Mouse (Mus musculus): ENCODE measurements around the gene Nipsnap2.
"Not testable (repeated sequence)": the region's sequence is repeated elsewhere in the genome, so short reads cannot be mapped to it uniquely, and the experiment has no call there.

Nipsnap2 gene

DNA sequence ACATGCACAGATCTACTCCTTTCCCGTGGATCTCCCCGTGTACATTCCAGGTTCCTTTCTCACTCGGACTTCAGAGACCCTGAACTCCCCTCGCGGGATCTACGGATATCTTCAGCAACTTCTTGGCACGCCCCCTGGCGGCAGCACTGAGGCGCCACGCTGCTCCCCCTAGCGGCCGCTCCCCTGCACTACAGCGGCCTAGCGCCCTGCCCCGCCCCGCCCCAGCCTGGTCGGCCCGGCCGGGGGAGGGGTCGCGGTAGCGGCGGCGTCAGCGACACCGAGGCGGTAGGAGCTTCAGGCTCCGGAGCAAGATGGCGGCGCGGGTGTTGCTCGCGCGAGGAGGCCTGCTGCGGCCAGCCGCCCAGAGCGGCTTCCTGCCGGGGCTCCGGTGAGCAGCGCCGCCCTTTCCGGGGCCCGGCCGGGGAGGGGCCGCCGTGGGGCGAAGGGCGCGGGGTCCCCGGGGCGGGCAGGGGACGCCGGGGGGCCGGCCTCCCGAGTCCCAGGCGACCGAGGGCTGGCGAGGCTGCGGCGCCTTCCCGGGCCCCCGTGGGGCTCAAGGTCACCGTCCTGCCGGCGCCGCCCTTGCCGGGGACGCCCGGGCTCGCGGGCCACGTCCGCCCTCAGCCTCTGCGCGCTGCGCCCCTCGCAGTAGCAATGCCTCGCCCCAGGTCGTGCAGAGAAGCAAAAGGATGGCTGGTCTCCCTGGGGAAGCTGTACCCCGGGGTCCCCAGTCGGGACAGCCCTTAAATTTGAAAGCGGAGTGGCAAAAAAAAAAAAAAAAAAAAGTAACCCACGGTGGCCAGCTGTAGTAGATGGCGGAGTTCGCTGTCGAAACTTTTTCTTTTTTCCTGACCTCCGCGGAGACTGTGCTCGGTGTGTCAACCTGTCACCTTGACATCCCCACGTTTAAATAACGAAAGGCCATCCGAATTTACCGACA lies at the start of gene Nipsnap2:
Gene Nipsnap2, plus strand, starts transcription at position 230 of the 940 bp plus-strand sequence.
- DNase-seq (ENCODE audit: low read depth, low spot score) = peak; percentile 72

DNA sequence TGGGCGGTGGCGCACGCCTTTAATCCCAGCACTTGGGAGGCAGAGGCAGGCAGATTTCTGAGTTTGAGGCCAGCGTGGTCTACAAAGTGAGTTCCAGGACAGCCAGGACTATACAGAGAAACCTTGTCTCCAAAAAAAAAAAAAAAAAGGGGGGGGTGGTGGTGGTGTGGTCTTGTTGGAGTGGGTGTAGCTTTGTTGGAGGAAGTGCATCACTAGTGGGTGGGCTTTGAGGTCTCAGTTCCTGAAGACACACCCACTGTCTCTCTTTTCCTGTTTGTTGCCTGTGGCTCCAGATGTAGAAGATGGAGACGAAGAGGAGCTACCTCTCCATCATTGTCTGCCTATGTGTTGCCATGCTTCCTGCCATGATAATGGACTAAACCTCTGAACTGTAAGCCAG lies 39.7 kb upstream of the Nipsnap2 start:
- DNase-seq (ENCODE audit: low read depth, low spot score) = not testable (repeated sequence)

DNA sequence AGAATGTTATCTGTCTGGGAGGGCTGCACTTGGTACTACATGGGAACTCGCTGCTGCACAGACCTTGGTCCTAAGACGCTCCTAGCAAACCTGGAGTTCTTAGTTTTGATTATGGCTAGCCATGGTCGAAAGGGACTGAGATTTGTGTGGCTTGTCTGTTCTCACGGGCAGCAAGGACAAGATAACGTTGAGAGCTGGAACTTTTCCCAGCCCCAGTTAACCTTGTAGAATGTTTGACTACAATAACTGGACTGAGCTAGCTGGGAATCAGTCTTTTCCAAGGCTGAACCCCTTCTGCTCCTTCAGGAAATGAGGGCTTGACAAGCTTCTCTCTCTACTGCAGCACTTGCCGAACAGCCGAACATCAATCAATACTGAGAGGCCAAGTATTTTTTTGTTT lies 37.2 kb upstream of the Nipsnap2 start:
- no peak for DNase-seq (ENCODE audit: low read depth, low spot score)

DNA sequence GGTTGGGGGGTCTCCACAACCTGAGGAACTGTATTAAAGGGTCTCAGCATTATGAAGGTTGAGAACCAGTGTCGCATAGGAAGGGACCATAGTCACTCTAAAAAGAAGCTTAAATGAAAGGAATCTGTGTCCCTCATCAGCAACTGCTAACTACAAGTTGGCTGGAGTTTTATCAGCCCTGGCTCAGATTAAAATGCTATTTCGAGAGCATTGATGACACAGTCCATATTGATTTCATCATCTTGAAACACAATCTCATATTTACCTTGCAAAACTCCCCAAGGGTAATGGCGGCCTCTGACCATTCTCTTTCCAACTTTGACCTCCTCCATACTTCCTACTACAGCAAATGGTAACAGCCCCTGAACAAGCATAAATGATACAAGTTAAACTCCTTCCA lies 34.3 kb upstream of the Nipsnap2 start:
- no peak for DNase-seq (ENCODE audit: low read depth, low spot score)

DNA sequence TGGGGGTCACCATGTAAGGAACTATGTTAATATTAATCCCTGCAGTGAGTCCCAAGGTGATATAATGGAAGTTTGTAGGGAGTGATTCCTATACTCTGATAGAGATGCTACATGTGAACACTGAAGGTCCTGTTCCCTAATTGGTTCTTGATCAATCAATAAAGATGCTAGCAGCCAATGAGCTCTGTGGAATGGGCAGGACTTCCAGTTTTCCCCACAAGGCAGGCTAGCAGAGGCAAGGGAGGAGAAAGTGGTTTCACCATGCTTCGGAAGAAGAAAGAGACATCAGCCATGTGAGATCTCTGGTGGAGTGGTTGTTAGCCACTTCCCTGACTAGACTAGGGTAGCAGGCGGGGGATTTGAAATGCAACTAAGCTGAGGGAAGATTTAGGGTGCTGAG lies 24.4 kb upstream of the Nipsnap2 start:
- no peak for DNase-seq (ENCODE audit: low read depth, low spot score)

DNA sequence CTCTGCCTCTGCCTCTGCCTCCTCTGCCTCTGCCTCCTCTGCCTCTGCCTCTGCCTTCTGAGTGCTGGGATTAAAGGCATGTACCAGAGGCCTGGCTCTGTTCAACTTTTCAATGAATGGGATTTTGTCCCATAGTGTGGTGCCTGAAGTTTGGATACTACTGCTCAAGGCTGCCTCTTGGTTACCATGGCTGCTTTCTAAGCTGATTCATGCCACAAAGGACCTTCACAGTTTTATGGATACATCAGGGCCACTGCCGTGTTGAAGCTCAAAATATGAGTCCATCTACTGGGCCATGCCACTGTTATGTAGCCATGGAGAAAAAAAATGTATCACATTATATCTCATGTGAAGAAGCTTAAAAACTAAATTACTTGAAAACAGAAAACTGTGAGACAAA lies 23.2 kb upstream of the Nipsnap2 start:
- DNase-seq (ENCODE audit: low read depth, low spot score) = no peak

DNA sequence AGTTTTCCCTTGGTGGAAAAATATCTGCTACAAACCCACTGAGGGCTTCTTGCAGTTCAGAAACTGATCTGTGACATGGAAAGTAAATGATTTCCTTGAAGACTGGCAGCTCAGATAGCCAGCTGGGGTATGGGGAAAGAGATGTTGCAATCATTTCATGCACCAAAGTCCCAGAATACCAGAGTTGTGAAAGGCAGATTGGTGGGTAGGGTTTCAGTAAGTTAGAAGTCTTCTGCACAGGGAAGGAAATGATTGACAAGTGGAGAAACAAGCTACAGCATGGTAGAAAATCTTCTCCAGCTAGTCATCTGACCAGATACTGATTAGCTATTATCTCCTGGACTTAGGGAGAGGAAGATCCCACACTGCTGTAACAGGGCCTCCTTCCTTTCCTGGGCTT lies 21.5 kb upstream of the Nipsnap2 start:
- DNase-seq (ENCODE audit: low read depth, low spot score) = no peak

DNA sequence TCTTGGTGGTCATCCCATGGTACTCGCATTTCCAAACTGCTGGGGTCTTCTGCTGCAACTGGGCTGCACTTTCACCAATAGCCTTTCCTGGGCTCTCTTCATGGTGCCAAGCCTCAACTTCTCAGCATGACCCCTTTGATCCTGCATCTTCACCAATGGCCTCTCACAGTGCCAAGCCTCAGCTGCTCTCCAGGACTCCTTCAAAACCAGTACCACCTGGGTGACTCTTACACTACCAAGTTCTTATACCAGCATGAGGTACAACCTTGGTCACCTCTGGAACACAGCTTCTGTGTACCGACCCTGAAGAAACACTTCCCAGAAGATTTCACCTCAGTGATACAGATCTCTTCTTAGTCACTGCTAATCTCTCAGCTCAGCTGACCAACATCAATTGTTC lies 16.5 kb upstream of the Nipsnap2 start, which contains the start of gene Sept14:
Gene Sept14, minus strand, starts transcription at position 101 of the 400 bp plus-strand sequence.
- no peak for DNase-seq (ENCODE audit: low read depth, low spot score)

DNA sequence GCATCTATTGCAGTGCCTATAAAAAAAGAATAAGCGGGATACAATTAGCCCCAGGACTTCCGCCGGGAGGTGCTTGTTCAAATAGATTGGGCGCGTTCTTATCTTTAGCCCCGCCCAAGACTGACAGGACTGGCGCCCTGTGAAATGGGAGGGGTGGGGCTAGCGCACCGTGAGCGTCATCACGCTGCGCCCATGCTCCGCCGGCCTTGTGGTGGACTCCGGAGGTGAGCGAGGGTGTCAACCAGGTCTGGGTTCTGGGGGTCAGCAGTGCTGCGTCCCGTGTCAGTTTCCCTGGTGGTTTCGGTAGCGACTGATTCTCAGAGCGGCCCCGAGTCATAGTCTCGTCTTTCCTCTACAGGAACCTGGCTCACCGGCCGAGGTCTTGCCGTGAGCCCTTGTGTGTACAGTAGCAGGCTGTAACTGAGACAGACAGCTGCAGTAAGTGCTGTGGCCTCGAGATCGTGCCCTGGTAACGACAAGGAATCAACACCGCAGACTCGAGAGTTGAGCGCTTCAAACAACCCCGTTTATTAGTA lies 9.5 kb upstream of the Nipsnap2 start, which contains the start of gene Mrps17:
Gene Mrps17, plus strand, starts transcription at position 172 of the 536 bp plus-strand sequence.
- peak; percentile 84 for DNase-seq (ENCODE audit: low read depth, low spot score)

DNA sequence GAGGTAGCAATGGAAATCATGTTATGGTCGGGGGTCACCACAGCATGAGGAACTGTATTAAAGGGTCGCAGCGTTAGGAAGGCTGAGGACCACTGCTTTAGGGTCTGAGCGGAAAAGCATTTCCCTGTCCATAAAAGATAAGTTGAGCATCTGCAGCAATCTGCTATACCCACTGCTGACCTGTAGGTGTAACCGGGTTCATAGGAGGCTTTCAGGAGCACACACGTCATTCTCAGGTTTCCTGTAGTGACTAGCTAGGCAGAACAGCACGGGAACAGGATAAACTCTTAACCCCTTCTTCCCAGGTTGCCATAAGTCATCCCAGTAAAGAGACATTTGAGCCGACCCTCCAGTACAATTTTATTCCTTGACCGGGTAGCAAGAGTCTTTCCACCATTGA lies 7.8 kb upstream of the Nipsnap2 start:
- DNase-seq (ENCODE audit: low read depth, low spot score) = no peak

DNA sequence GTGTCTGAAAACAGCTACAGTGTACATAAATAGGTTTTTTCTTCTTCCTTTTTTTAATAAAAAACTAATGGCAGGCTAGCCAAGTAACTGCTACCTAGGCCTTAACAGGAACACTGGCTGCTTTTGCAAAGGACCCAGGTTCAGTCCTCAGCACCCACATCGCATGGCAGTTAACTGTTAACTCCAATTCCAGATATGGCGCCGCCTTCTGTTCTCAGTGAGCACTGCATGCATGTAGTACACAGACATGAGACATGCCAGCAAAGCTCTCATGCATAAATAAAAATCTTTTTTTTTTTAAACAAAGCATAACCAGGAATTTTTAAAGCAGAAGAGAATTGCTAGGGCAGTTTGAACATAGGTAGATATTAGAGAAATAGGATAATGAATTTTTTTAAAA lies 4.7 kb upstream of the Nipsnap2 start:
- no peak for DNase-seq (ENCODE audit: low read depth, low spot score)

DNA sequence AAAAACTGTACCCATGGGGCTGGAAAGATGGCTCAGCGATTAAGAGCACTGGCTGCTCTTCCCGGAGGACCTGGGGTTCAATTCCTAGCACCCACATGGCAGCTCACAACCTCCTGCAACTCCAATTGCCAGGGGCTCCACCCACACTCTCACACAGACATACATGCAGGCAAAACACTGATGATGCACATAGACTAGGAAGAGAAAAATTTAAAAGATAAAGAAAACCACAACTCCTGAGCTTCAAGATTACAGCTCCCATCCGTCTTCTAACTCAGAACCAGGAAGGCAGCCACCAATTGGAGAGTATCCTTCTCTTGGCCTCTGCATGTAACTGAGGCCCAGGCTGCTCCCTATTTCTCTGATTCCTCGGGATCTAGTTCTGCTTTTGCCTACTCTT lies 595 bp upstream of the Nipsnap2 start:
- DNase-seq (ENCODE audit: low read depth, low spot score) = no peak

DNA sequence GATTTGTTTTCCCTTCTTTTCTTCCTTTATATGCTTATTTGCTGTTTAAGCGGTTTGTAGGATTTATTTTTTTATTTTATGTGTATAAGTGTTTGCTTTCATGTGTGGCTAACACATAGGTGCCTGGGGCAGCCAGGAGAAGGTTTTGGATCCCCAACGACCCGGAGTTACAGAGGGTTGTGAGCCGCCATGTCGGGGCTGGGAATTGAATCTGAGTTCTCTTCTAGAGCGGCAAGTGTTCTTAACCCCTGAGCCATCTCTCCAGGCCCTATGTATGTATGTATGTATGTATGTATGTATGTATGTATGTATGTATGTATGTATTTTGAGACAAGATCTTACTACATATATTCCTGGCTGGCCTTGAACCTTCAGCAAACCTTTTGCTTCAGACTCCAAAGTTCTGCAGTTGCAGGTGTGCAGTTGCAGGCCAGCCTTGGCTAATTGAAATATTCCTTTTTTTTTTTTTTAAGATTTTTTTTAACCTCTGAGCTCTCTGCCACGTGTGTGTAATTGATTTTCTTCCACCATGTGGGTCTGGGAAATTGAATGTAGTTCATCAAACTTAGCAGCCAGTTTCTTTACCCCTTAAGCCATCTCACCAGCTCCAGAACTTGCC lies 1.0 kb downstream of the Nipsnap2 start:
- no peak for DNase-seq (ENCODE audit: low read depth, low spot score)

DNA sequence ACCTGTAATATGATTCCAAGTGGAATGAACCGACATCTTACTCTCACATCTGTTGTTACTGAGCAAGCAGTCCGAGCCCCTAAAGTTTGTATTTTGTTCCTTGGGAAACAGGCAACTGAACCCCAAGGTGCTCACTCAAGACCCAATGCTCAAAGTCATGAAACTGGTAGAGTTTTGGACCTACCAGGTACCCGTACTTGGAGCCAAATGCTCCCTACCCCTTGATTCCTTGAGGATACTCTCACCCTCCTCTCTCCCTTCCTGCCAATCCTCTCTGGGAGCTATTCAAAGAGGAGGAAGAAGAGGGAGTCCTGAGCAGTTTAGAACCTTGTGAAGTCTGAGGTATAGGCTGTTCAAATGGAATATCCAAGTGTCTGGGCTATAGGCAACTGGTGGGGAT lies 1.9 kb downstream of the Nipsnap2 start:
- no peak for DNase-seq (ENCODE audit: low read depth, low spot score)

DNA sequence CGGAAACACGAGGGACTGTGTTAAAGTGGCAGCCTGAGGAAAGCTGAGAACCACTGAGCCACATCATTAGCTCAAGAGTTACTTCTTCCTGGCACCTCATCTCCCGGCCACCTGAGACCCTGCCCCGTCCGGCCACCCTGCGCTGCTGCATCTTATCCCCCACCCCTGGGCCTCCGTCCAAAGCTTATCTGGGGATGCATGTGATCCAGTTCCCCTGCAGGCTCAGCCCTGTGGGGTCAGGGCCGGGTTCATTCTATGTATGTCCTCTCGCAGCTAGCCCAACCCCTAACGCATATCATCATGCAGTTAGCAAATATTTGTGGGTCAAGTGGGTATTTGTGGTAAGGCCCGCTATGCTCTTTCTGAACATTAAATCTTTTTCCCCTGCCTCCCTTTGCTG lies 4.4 kb downstream of the Nipsnap2 start:
- DNase-seq (ENCODE audit: low read depth, low spot score) = no peak

DNA sequence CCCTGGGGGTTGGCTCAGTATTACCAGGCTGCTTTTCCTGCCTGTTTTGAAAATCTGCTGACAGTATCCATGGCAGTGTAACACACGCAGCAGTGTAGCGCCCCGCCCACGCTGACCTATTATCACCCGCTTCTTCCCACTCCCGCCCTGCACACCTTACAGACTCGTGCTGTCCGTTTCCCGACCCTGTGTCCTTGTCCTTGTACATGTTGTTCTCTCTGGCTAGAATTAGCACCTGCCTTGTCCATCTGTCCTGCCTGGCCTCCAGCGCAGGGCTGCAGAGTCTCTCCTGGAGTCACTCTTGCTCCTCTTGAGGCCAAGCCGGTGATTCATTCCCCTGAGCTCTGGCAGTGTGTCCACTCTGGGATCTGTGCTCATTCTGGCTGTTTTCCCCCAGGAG lies 5.5 kb downstream of the Nipsnap2 start:
- DNase-seq (ENCODE audit: low read depth, low spot score) = no peak

DNA sequence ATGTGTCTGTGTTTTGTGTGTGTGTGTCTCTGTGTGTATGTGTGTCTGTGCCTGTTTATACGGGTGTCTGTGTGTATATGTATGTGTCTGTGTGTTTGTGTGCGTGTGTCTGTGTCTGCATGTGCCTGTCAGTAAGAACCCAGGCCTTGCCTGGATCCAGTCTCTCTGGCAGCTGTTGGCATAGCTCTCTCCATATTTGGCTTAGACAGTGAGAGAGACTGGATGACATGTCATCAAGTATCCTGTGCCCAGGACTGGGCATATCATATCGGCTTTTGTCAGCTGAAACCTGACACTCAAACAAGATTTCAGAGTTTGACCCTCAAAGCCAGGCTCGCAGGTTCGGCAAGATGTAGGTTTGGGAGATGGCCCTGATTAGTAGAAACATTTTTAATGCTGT lies 6.2 kb downstream of the Nipsnap2 start:
- DNase-seq (ENCODE audit: low read depth, low spot score) = no peak

DNA sequence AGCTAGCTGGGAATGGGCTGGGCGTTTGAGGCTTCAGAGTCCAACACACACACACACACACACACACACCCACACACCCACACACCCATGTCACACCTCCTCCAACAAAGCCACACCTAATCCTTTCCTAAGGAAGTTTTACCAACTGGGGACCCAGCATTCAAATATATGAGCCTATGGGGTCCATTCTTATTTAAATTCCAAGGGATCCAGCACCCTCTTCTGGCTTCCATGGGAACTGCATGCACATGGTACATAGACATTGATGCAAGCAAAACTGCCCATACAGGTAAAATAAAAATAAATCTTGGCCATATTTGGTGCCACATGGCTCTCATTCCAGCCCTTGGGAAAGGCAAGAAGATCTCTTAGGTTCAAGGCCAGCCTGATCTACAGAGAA lies 16.1 kb downstream of the Nipsnap2 start:
- no peak for DNase-seq (ENCODE audit: low read depth, low spot score)

DNA sequence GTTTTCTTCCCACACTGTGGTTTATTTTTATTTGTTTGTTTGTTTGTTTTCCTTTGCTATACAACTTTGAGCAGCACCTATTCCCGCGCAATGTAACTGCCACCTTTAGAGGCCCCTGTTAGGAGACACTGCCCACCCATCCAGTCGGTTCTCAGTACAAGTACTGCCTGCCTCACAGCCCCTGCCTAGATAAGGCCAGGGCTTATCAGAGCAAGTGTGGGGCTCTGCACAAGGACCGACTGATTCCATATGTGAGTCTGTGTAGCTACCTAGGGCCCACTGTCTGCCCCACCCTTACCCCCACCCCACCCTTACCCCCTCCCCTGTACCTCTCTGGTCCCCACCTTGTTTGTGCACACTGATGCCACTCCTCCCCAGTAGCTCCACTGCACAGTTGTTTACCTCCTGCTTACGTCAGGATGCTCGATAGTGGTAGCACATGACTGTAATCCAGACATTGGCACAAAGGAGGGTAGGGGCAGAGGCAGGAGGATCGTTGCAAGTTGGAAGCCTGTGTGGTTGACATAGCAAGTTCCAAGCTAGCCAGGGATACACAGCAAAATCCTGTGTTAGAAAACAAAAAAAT lies 18.1 kb downstream of the Nipsnap2 start:
- DNase-seq (ENCODE audit: low read depth, low spot score) = no peak

DNA sequence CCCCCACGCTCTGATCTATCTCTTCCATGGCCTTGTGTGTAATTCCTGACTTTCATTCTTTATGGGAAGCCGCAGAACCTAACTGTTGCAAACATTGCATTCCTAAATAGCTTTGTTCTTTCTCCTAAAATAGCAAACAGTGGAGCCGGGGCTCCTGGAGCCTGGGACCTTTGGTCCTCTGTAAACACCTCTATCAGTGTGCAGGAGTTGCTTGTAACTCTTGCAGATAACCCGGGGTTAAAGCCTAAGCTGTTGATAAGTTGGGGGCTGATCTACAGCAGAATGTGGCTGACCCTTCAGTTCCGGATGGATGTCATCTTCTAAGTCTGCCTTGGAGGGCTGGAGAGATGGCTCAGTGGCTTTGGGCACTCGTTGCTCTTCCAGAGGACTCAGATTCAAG lies 19.2 kb downstream of the Nipsnap2 start:
- DNase-seq (ENCODE audit: low read depth, low spot score) = no peak

DNA sequence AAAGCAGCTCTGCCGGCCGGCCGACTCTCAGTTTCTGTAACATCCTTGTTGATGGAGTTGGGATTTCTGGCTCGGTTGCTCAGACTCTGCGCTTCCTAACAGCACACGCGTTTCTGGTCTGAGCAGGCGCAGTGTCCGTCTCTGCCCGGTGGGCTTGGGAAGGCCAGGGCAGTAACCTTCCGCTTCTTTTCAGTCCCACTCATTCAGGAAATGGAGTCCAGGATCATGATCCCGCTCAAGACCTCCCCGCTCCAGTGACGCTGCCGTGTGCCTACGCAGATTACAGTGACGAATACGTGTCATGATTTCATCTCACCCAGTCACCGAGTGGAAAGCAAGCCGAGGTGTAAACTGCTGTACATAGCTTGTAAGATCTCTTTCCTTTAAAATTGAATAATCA lies 32.0 kb downstream of the Nipsnap2 start:
- DNase-seq (ENCODE audit: low read depth, low spot score) = no peak

DNA sequence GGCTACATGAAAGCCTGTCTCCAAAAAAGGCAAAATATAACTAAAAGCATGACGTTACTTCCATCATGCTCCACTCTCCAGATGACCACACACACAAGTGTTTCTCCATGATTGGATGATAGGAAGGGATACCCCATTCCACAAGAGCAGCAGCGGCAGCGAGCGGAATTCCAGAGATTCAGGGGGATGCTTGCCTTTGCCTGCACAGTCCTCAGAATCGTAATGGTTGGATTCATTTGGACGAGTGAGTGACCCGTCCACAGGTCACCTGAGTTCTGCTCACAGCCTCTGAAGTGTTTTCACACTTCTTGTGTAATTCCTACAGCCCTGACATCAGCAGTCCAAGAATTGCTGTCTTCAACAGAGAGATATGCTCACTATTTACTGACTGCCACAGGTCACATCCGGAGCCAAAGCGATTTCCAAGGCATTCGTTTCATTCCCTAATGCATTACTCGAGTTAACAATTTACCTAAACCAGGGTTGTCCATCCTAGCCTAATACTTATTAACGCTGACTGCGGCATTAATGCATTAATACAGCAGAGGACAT lies 35.1 kb downstream of the Nipsnap2 start:
- no peak for DNase-seq (ENCODE audit: low read depth, low spot score)
